Mouse (Mus musculus) thymus, adult 2 months (tissue): ENCODE measurements around the gene 1700025C18Rik.

Source experiments
- CTCF ChIP-seq: fragments of 200-500 bp; IDR thresholded peaks from 2 replicates; pipeline ENCODE4 v1.5.1; 2012; ENCODE audit warnings: mild to moderate bottlenecking, control low read depth, low read length, moderate library complexity, borderline replicate concordance; ENCODE audit not compliant: control insufficient read depth, poor library complexity, insufficient read depth; ENCODE audit errors: extremely low read depth
- POLR2A ChIP-seq: fragments of 200-500 bp; IDR thresholded peaks from 2 replicates; pipeline ENCODE4 v1.6.1; 2012; ENCODE audit warnings: mild to moderate bottlenecking, low read length, control low read depth, moderate library complexity; ENCODE audit not compliant: control insufficient read depth, poor library complexity, insufficient read depth; ENCODE audit errors: extremely low read depth

DNA sequence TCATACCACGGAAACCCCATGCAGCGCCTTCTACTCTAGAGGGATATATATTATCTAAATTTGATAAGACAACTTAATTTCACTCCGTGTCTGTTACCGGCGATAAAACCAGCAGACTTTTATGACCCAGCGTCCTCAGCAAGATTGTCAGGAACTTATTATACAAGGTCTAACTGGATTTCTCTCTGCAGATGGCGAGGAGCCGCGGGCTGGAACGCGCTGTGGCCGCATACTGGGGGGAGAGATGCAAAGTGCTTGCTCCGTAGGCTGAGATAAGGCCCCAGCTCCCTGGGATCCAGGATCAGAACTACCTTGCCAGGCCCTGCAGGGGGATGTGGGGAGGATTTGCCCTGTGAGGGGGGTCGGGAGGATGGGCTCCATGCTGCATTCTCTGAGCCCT, 1.1 kb downstream of the 1700025C18Rik start:
- no peak for TF ChIP-seq CTCF
- no peak for TF ChIP-seq POLR2A
